Mouse (Mus musculus) lung, embryonic 15.5 days (tissue): Measurements from ENCODE around the gene Oaz3. TPM values are rescaled to one million over a fixed set of nuclear protein-coding genes. Genes with fewer than 3 reads are reported as not detected.

Experiments
- ATAC-seq: fragments of 200-750 bp; cut with Nextera tagmentation; 2 replicates; pipeline ENCODE4 v1.8.0; 2017; ENCODE audit warnings: moderate number of reproducible peaks, borderline replicate concordance; ENCODE audit not compliant: low FRiP score, low TSS enrichment; ENCODE audit errors: extremely low read depth
- H3K27ac ChIP-seq: fragments of 300-500 bp; sonication (generic); 2 replicates; pipeline ENCODE4 v1.5.1; 2015; ENCODE audit warnings: moderate library complexity, mild to moderate bottlenecking, inconsistent platforms
- H3K27me3 ChIP-seq: fragments of 300-500 bp; sonication (generic); 2 replicates; pipeline ENCODE4 v1.6.1; 2015; ENCODE audit warnings: inconsistent platforms
- H3K36me3 ChIP-seq: fragments of 300-500 bp; sonication (generic); 2 replicates; pipeline ENCODE4 v1.6.1; 2015; ENCODE audit warnings: inconsistent platforms
- H3K4me1 ChIP-seq: fragments of 300-500 bp; sonication (generic); 2 replicates; pipeline ENCODE4 v1.6.1; 2015; ENCODE audit warnings: inconsistent platforms
- H3K4me2 ChIP-seq: fragments of 300-500 bp; sonication (generic); 2 replicates; pipeline ENCODE4 v1.6.1; 2015; ENCODE audit warnings: inconsistent platforms, mild to moderate bottlenecking, moderate library complexity
- H3K4me3 ChIP-seq: fragments of 300-500 bp; sonication (generic); 2 replicates; pipeline ENCODE4 v1.5.1; 2015; ENCODE audit warnings: mild to moderate bottlenecking, inconsistent platforms
- H3K9ac ChIP-seq: fragments of 300-500 bp; sonication (generic); 2 replicates; pipeline ENCODE4 v1.6.1; 2015; ENCODE audit warnings: inconsistent platforms
- H3K9me3 ChIP-seq: fragments of 300-500 bp; sonication (generic); 2 replicates; pipeline ENCODE4 v1.6.1; 2016; ENCODE audit warnings: inconsistent platforms
- WGBS: fragments of 180-500 bp; shearing (Covaris S2); methylation state at CpG from one replicate; pipeline ENCODE4 v1.1.7; 2015; 5-methylcytosine and 5-hydroxymethylcytosine counted together
- polyA plus RNA-seq: library from polyadenylated mRNA; unstranded; fragments of >200 nt; fragmentation: Nextera tagmentation; extraction: Ambion mirVana; gene quantifications from 2 replicates; pipeline ENCODE4 v1.2.1, GENCODE M21; 2015

The Oaz3 gene
- polyA plus RNA-seq, 1 experiment from 2014 or later = 0.42 TPM

DNA sequence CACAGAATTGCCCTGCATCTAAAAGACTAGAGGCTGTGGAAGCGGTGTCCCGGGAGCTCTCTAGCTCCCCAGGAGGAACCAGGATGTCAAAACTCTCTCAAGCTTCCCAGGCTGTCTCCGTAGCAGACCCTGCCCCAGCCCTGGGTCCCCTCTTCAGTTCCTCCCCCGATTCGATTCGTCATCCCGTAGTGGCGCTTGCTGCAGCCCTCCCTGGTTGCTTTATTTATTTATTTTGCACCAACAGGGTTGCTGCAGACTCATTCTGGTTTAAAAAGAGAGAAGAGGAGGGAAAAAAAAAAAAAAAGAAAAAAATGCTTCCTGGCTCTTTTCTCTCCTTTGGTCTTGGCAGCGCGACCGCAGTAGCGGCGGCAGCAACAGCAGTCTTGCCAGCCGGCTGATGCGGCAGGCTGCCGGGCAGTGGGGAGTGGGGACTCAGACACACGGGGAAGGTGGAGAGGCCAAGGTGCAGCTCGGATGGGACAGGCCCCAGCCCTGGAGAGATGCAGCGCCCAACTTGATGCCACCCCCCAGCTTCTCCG, 44.7 kb downstream of the Oaz3 start:
- 2% methylated on average over 20 of the region's 20 CpGs for WGBS
- peak overlapping the region; percentile 52 for H3K4me2 ChIP-seq
- no peaks in the 10 kb centered on the region for H3K36me3 ChIP-seq
- ATAC-seq = 0 out of 2 replicates have a peak, but pooled peaks have one; percentile 8
- H3K9me3 ChIP-seq = no peaks in the 10 kb centered on the region
- peak overlapping the region; percentile 26 for H3K4me3 ChIP-seq
- H3K9ac ChIP-seq = no peak overlapping the region
- no peak overlapping the region for H3K27ac ChIP-seq
- H3K27me3 ChIP-seq = peaks cover 51% of the 10 kb centered on the region
- peaks cover 10% of the 10 kb centered on the region; the same call in 1 of the 2 replicates for H3K4me1 ChIP-seq

DNA sequence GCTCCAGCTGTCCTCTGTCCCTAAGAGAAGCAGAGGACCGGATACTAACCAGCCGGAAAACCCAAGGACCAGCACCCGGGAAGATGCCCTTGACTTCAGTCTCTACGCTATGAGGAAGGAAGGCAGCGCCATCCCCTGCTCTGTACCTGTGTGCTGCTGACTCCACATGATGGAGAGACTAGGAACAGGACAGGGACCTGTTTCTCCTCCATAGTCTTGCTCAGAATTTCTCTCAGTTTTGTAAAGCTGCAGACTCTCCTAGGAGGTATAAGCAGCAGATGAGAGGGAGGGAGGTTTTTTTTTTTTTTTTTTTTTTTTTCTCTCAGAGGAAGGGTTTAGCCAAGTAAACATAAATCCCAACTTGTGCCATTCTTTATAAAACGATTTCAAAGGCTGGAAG, 45.5 kb downstream of the Oaz3 start, which contains the start of gene Lingo4:
Gene Lingo4, plus strand, starts transcription at position 301 of the 400 bp plus-strand sequence.
- Histone ChIP-seq H3K36me3 (no peaks in the 10 kb centered on the region), H3K27me3 (peaks cover 51% of the 10 kb centered on the region), H3K9me3 (no peaks in the 10 kb centered on the region), H3K27ac (no peak within 1 kb of the TSS), H3K4me3 (peak within 1 kb of the TSS; percentile 26), H3K4me1 (peaks cover 10% of the 10 kb centered on the region; the same call in 1 of the 2 replicates), H3K9ac (no peak within 1 kb of the TSS), H3K4me2 (peak within 1 kb of the TSS; percentile 52)
- ATAC-seq = no peak
- WGBS = 59% methylated on average over 6 of the region's 6 CpGs

DNA sequence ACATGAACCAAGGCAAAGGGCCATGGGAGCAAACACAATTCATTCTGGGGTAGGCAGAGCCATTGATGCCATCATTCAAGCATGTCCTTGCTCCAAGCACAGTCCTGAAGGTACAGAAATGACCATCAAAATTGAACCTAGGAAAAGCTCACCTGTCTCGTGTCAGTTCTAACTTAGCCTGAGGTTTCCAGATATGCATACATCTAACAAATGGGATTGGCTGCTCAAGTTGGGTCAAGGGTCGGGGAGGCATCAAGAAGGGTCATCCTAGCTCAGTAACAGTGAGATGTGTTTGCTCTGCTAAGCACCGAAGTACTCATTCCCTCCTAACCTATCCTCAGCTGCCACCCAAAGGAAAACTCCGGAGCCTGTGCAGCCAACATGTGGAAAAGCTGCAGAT, 46.9 kb downstream of the Oaz3 start:
- Histone ChIP-seq H3K4me1 (peaks cover 10% of the 10 kb centered on the region; the same call in 1 of the 2 replicates), H3K36me3 (no peaks in the 10 kb centered on the region), H3K27me3 (peaks cover 39% of the 10 kb centered on the region), H3K4me3 (no peak overlapping the region), H3K4me2 (no peak overlapping the region), H3K9ac (no peak overlapping the region), H3K27ac (no peak overlapping the region), H3K9me3 (no peaks in the 10 kb centered on the region)
- 67% methylated on average over 4 of the region's 4 CpGs for WGBS
- no peak for ATAC-seq

DNA sequence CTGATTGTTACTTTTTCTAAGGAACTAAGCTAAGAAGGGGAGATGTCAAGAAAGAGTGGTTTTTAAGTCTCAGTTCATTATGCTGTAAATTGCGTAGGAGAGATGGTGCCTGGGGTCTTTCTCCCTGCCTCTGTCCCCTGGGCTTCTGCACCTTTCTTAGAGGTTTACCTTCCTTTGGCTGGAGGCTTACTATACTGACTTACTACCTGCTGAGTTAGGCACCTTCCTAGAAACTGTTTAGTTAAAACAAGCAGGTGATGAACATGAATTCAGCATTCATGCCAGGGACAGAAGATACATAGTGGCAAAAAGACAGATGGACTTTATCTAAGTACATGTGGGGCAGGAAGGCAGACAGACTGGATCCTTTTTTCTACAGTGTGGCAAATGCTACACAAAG, 47.4 kb downstream of the Oaz3 start:
- H3K27ac ChIP-seq = no peak overlapping the region

DNA sequence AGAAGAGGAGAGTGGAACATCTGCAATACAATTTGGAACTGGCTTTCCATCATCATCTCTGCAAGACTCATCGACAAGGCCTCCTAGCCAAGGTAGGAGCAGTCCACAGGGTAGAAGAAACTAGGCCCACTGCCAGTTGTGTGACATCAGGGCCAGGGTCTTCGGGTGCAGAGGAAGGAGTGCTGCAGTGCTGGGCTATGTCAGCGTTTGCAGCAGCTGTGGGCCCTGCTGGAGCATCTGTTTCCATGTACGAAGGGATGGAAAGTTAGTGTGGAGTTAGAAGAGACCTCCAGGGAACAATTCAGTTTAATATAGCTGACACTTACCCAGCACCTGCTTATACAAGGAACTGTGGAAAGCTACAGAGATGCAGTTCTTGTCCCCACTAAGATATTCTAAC, 50.7 kb downstream of the Oaz3 start:
- no peak overlapping the region for H3K27ac ChIP-seq
- no peaks in the 10 kb centered on the region for H3K4me1 ChIP-seq
- H3K9ac ChIP-seq = no peak overlapping the region
- ATAC-seq = no peak
- no peak overlapping the region for H3K4me3 ChIP-seq
- no peaks in the 10 kb centered on the region for H3K36me3 ChIP-seq
- no peaks in the 10 kb centered on the region for H3K9me3 ChIP-seq
- 73% methylated on average over 4 of the region's 4 CpGs for WGBS
- peaks cover 12% of the 10 kb centered on the region; the same call in 1 of the 2 replicates for H3K27me3 ChIP-seq
- no peak overlapping the region for H3K4me2 ChIP-seq

More for the DNA sequence above, 47.4 kb downstream of the Oaz3 start:
- ATAC-seq = no peak
- Histone ChIP-seq H3K4me1 (peaks cover 10% of the 10 kb centered on the region; the same call in 1 of the 2 replicates), H3K9me3 (no peaks in the 10 kb centered on the region), H3K36me3 (no peaks in the 10 kb centered on the region), H3K27me3 (peaks cover 38% of the 10 kb centered on the region), H3K4me3 (no peak overlapping the region), H3K4me2 (no peak overlapping the region), H3K9ac (no peak overlapping the region)
- WGBS = 65% methylated on average over 1 of the region's 1 CpGs

DNA sequence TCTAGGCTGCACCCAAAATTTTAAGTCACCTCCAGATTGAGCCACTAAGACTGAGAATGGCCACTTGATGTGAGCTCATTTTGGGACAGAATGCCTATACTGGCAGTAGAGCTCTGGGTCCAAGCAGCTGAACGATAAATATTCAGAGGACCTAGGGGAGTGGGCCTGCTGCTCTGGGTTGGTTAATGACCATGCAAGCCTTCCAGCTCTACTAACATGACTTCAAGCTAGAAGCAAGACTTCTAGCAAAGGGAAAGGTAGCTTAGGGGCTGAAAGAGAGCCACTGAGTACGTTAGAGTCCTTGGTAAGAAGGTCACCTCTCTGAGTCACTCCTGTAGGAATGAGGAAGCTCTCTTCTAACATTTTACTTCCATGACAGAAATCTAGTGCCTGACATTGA, 51.6 kb downstream of the Oaz3 start:
- Histone ChIP-seq H3K9ac (no peak overlapping the region), H3K4me3 (no peak overlapping the region), H3K4me1 (no peaks in the 10 kb centered on the region), H3K27ac (no peak overlapping the region), H3K4me2 (no peak overlapping the region), H3K36me3 (no peaks in the 10 kb centered on the region), H3K9me3 (no peaks in the 10 kb centered on the region), H3K27me3 (peaks cover 3% of the 10 kb centered on the region; the same call in 1 of the 2 replicates)
- WGBS = 75% methylated on average over 2 of the region's 2 CpGs
- no peak for ATAC-seq

DNA sequence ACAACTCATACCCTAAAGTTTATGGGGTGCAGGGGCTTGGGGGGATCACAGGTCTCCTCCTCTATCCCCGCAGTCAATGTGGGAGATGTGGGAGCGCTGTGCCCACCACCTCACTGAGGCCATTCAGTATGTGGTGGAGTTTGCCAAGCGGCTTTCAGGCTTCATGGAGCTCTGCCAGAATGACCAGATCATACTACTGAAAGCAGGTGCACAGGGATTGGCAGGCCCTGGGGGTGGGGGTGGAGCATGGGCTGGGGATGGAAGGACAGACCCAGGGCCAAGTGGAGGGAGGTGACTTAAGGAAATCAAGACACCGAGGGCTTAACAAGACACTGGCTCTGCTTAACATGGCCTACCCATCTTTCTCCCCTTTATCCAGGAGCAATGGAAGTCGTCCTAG, 52.7 kb downstream of the Oaz3 start:
- 75% methylated on average over 5 of the region's 5 CpGs for WGBS
- no peaks in the 10 kb centered on the region for H3K9me3 ChIP-seq
- no peak overlapping the region for H3K4me2 ChIP-seq
- no peaks in the 10 kb centered on the region for H3K36me3 ChIP-seq
- no peak overlapping the region for H3K9ac ChIP-seq
- no peak overlapping the region for H3K27ac ChIP-seq
- H3K27me3 ChIP-seq = no peaks in the 10 kb centered on the region
- ATAC-seq = no peak
- no peak overlapping the region for H3K4me3 ChIP-seq
- H3K4me1 ChIP-seq = no peaks in the 10 kb centered on the region

DNA sequence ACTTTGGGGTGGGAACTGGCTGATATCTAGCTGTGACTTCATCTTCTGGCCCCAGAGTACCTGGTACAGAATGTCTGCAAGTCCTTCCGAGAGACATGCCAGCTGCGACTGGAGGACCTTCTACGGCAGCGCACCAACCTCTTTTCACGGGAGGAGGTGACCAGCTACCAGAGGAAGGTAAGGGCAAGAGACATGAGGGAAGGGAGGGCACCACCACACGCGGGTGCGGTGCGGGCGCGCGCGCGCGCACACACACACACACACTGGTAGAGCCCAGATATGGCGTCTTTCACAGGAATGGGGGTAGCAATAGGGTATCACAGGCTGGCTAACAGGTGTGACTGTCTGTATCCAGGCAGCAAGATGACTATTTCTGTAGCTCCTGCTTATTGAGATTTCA, 54.3 kb downstream of the Oaz3 start:
- Histone ChIP-seq H3K4me3 (no peak overlapping the region), H3K9ac (no peak overlapping the region), H3K4me2 (no peak overlapping the region), H3K27me3 (no peaks in the 10 kb centered on the region), H3K4me1 (no peaks in the 10 kb centered on the region), H3K27ac (no peak overlapping the region), H3K9me3 (no peaks in the 10 kb centered on the region), H3K36me3 (no peaks in the 10 kb centered on the region)
- 92% methylated on average over 16 of the region's 16 CpGs for WGBS
- no peak for ATAC-seq

DNA sequence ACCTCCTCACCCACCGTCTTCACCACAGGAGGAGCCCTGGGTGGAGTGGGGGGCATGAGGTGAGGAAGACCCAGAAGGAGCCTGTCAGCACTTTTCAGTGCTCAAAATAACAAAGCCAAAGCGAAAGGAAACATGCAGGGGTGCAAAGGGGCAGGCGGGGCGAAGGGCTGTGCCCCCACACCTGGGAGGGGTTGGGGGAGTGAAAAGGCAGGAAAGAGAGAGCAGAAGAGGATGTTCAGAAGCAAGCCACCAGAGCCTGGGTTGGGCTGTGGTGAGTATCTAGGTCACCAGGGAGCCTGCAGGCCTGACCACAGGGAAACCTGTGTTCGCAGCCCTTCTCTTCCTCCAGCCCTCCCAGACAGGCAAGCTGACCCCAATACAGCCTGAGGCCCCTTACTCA, 55.7 kb downstream of the Oaz3 start:
- H3K27me3 ChIP-seq = no peaks in the 10 kb centered on the region
- WGBS = 66% methylated on average over 5 of the region's 5 CpGs
- no peak overlapping the region for H3K27ac ChIP-seq
- H3K4me1 ChIP-seq = no peaks in the 10 kb centered on the region
- no peak overlapping the region for H3K4me3 ChIP-seq
- H3K36me3 ChIP-seq = no peaks in the 10 kb centered on the region
- no peak overlapping the region for H3K9ac ChIP-seq
- no peak for ATAC-seq
- H3K4me2 ChIP-seq = no peak overlapping the region
- no peaks in the 10 kb centered on the region for H3K9me3 ChIP-seq

DNA sequence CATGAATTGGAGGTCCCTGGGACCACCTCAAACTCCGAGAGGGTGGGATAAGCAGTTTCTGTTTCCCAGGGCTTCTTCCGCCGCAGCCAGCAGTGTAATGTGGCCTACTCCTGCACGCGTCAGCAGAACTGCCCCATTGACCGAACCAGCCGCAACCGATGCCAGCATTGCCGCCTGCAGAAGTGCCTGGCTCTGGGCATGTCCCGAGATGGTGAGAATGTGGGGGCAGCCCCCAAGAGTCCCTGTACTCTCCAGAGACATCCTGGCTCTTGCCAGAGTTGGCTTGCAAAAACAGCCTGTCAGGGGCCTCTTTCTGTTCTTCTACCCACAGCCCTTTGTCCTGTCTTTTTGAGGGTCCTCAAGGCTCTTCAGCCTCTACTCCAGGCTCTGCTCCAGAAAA, 56.3 kb downstream of the Oaz3 start:
- Histone ChIP-seq H3K36me3 (no peaks in the 10 kb centered on the region), H3K4me3 (no peak overlapping the region), H3K9me3 (no peaks in the 10 kb centered on the region), H3K9ac (no peak overlapping the region), H3K4me1 (no peaks in the 10 kb centered on the region), H3K27me3 (no peaks in the 10 kb centered on the region), H3K27ac (no peak overlapping the region), H3K4me2 (no peak overlapping the region)
- no peak for ATAC-seq
- WGBS = 87% methylated on average over 10 of the region's 10 CpGs

DNA sequence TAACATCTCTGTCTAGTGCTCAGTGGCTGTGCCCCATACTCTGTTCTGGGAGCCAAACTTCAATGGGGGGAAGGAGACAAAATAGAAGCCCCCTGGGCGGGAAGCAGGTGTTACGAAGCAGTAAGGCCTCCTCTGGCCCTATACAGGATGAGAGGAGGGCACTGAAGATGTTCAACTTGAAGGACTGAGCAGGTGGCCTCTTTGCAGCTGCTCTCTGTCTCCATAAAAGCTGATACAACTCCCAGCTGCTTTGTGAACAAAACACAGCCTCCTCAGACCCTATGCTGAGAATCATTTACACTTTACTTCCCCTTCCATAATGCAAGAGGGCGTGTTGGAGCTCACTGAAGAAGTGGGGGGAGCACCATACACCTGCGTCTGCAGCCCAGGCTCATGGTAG, 57.0 kb downstream of the Oaz3 start:
- Histone ChIP-seq H3K4me1 (no peaks in the 10 kb centered on the region), H3K36me3 (no peaks in the 10 kb centered on the region), H3K27ac (no peak overlapping the region), H3K9ac (no peak overlapping the region), H3K27me3 (no peaks in the 10 kb centered on the region), H3K4me3 (no peak overlapping the region), H3K4me2 (no peak overlapping the region), H3K9me3 (no peaks in the 10 kb centered on the region)
- 64% methylated on average over 4 of the region's 4 CpGs for WGBS
- no peak; the same call in 1 of the 2 replicates for ATAC-seq

DNA sequence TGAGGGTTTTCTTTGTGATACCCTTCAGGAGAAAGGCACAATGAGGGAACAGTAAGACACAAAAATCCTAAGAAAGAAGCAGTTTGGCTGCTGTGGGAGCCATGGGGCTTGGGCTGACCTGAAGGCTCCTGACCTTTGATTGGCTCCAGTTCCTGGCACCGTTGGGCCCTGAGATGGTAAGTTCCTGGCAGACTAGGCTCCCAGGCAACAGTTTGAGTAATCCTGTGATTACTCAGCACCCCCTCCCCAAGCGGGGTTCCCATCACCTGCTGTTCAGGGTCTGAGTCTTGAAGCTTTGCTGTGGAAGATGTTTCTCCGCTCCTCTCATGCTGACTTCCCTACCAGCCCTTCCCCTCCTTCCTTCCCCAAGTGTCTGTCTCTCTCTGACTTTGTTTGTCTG, 60.2 kb downstream of the Oaz3 start:
- ATAC-seq = no peak
- Histone ChIP-seq H3K4me1 (no peaks in the 10 kb centered on the region), H3K9ac (no peak overlapping the region), H3K27me3 (no peaks in the 10 kb centered on the region), H3K27ac (no peak overlapping the region), H3K4me2 (no peak overlapping the region), H3K4me3 (no peak overlapping the region), H3K36me3 (no peaks in the 10 kb centered on the region), H3K9me3 (no peaks in the 10 kb centered on the region)
- WGBS = 45% methylated on average over 3 of the region's 3 CpGs
